26 mouse cellular contexts compared by ENCODE assay signal in the genomic region with DNA sequence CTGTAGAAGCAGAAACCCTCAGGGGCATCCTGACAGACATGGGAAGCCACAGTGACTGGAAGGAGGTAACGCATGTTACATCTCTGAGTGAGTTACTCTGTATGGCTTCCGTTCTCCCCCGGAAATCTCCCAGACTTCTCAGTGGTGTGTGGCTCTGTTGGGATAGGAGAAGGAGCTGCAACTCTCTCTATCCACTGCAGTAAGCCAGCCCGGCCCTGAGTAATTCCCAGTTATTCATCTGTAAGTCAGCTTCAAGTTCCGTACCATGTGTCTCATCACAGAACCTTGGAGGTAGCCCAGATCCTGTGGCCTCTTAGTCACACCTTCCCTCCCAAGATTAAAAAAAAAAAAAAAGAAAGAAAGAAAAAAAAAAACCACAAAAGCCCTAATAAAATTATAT. TPM values are rescaled to one million over a fixed set of nuclear protein-coding genes. Genes with fewer than 3 reads are reported as not detected.
A peak's percentile ranks its signal among the peaks of the same experiment; 100 is the strongest.
DNase-seq lines count a peak whose midpoint lies in the region; ATAC-seq and TF ChIP-seq lines count a peak whose summit lies in the region.
"Had no signal": no experiment of that assay in that cellular context is flagged by ENCODE, and none has a peak within 500 bp of the region (broad histone marks: within the 10 kb centered on the region; RNA-seq: fewer than 3 reads in every experiment).

No protein-coding gene starts in this region.

- intact Hi-C loops in heart, postnatal 25 days (cut with DNase I) = loop anchor here (10.0 kb wide), 1 partner anchor 488 kb away; no protein-coding TSS in a partner anchor

- peak; percentile 45 for ATAC-seq in Patski
- ATAC-seq: forebrain, embryonic 13.5 days; hindbrain, postnatal 0 days; intestine, embryonic 16.5 days had no signal

- CTCF ChIA-PET in Patski (lab: Charles Lee) = interaction anchor here (1.1 kb wide), 1 partner anchor 158 kb away, joined by 3 read pairs; no protein-coding TSS in a partner anchor

- in situ Hi-C loops in Patski (cut with MboI; ENCODE audit: low pct_unique_long_range_greater_than_20kb) = no loop called here

- peak; percentile 81 for DNase-seq in heart, adult 11 months
- no peak for DNase-seq in heart, postnatal 25 days (ENCODE audit: low spot score)
- DNase-seq in Patski (ENCODE audit: low read depth, low spot score) = peak; percentile 65
- DNase-seq in brain, adult 2 months (ENCODE audit: low read depth, low spot score) = peak; percentile 24
- DNase-seq in B cell, adult 2 months = no peak
- no peak for DNase-seq in c-Kit-positive CD71-positive TER-119-positive erythroid progenitor cells, embryonic 14.5 days (ENCODE audit: low spot score)
- no peak for DNase-seq in right cerebral cortex, adult 18-20 months
- DNase-seq: cerebellum, adult 18-20 months; cerebellum, postnatal 14 days; gastrocnemius, adult 2 months; kidney, postnatal 36 days; left cerebral cortex, postnatal 4 days; lung, embryonic 14.5 days; right cerebral cortex, postnatal 14 days; thymus, adult 18-20 months; thymus, postnatal 4 days had no signal

- TF ChIP-seq CTCF in Patski (IDR thresholded peaks at IDR 0.05) = no peak

- H3K27me3 ChIP-seq in Patski = no peaks in the 10 kb centered on the region
- H3K27me3 ChIP-seq: embryonic facial prominence, embryonic 12.5 days; forebrain, embryonic 13.5 days; limb, embryonic 15.5 days; midbrain, embryonic 12.5 days had no signal

- POLR2A ChIA-PET in Patski (lab: Charles Lee) = interaction anchor here (0.5 to 1.6 kb wide), 3 partner anchors 48 to 105 kb away, joined by 3 to 4 read pairs (median 3); no protein-coding TSS in a partner anchor

RNA-seq across cellular contexts. Expression of a gene that starts 1.8 kb away (rescaled TPM):
- 1 to 10 TPM; 8.2 to 9.1 TPM for total RNA-seq in heart, postnatal 25 days (2021)
- polyA plus RNA-seq in Patski (2021) = 48.0 TPM

RNA-seq across cellular contexts. Expression of a gene that starts 43.0 kb away (rescaled TPM):
- total RNA-seq in heart, postnatal 25 days (2021) = not detected
- polyA plus RNA-seq in Patski (2021) = 0.05 TPM
- total RNA-seq: hematopoietic stem cell, adult 5-6 weeks; megakaryocyte, adult 5-6 weeks; monocyte, adult 5-6 weeks had no signal
- polyA plus RNA-seq: erythroblast, embryonic 14.5 days had no signal

Comparison
In these comparisons a context has a peak if more than half of its experiments do, and no peak if none do; other contexts are left out.
1. DNase-seq: peak in heart, adult 11 months (single experiment), Patski (single experiment) and brain, adult 2 months (single experiment); none in heart, postnatal 25 days (single experiment), B cell, adult 2 months (0 of 2), c-Kit-positive CD71-positive TER-119-positive erythroid progenitor cells, embryonic 14.5 days (single experiment) and right cerebral cortex, adult 18-20 months (single experiment).